Mouse (Mus musculus): ENCODE data around the gene Ccl25. TPM values are rescaled to one million over a fixed set of nuclear protein-coding genes. Genes with fewer than 3 reads are reported as not detected.
A peak's percentile ranks its signal among the peaks of the same experiment; 100 is the strongest.

The Ccl25 gene
- polyA plus RNA-seq, 1 experiment from 2014 or later, result 22.8 TPM

- Histone ChIP-seq H3K27ac (no peak overlapping the region), H3K4me3 (no peak overlapping the region), H3K4me2 (replicated peaks) (no peak overlapping the region), H3K4me1 (peaks cover 20% of the 10 kb centered on the region), H3K9me3 (no peaks in the 10 kb centered on the region), H3K9ac (no peak overlapping the region), H3K36me3 (peaks cover 23% of the 10 kb centered on the region), H3K27me3 (replicated peaks) (no peaks in the 10 kb centered on the region)
- 86% methylated on average over 2 of the region's 2 CpGs for WGBS
- no peak for ATAC-seq (ENCODE audit: low FRiP score, low read depth)
Measured at GRCm38 (mm10) chr8:4318796-4319572, 6.0 kb upstream of the Ccl25 start.

GRCm38 (mm10) chr8:4319573-4319872 lies 5.5 kb upstream of the Ccl25 start:
- Histone ChIP-seq H3K4me3 (no peak overlapping the region), H3K27me3 (replicated peaks) (no peaks in the 10 kb centered on the region), H3K9ac (no peak overlapping the region), H3K4me1 (peaks cover 21% of the 10 kb centered on the region), H3K36me3 (peaks cover 23% of the 10 kb centered on the region), H3K4me2 (replicated peaks) (no peak overlapping the region), H3K9me3 (no peaks in the 10 kb centered on the region), H3K27ac (no peak overlapping the region)
- WGBS, result 96% methylated on average over 11 of the region's 11 CpGs
- ATAC-seq (ENCODE audit: low FRiP score, low read depth), result no peak

GRCm38 (mm10) chr8:4320404-4320803 lies 4.6 kb upstream of the Ccl25 start:
- peaks cover 21% of the 10 kb centered on the region for H3K4me1 ChIP-seq
- WGBS, result 90% methylated on average over 1 of the region's 1 CpGs
- no peak overlapping the region for H3K9ac ChIP-seq
- no peaks in the 10 kb centered on the region for H3K9me3 ChIP-seq
- no peak overlapping the region for H3K27ac ChIP-seq
- H3K4me2 ChIP-seq (replicated peaks), result no peak overlapping the region
- H3K27me3 ChIP-seq (replicated peaks), result no peaks in the 10 kb centered on the region
- no peak overlapping the region for H3K4me3 ChIP-seq
- H3K36me3 ChIP-seq, result peaks cover 23% of the 10 kb centered on the region
- no peak for ATAC-seq (ENCODE audit: low FRiP score, low read depth)

- Histone ChIP-seq H3K9ac (no peak overlapping the region), H3K4me1 (peaks cover 26% of the 10 kb centered on the region)
- ATAC-seq (ENCODE audit: low FRiP score, low read depth), result no peak
Measured at GRCm38 (mm10) chr8:4321031-4321430, 4.0 kb upstream of the Ccl25 start.

GRCm38 (mm10) chr8:4322470-4322869 lies 2.5 kb upstream of the Ccl25 start:
- no peak overlapping the region for H3K9ac ChIP-seq
- no peak overlapping the region for H3K27ac ChIP-seq
- H3K9me3 ChIP-seq, result no peaks in the 10 kb centered on the region
- WGBS, result 30% methylated on average over 2 of the region's 2 CpGs
- H3K36me3 ChIP-seq, result peaks cover 23% of the 10 kb centered on the region
- no peak for ATAC-seq (ENCODE audit: low FRiP score, low read depth)
- H3K4me2 ChIP-seq (replicated peaks), result peak overlapping the region; percentile 91
- no peaks in the 10 kb centered on the region for H3K27me3 ChIP-seq (replicated peaks)
- H3K4me3 ChIP-seq, result no peak overlapping the region
- peaks cover 26% of the 10 kb centered on the region for H3K4me1 ChIP-seq

More at GRCm38 (mm10) chr8:4321031-4321430, 4.0 kb upstream of the Ccl25 start:
- Histone ChIP-seq H3K27ac (no peak overlapping the region), H3K27me3 (replicated peaks) (no peaks in the 10 kb centered on the region), H3K4me2 (replicated peaks) (no peak overlapping the region), H3K36me3 (peaks cover 23% of the 10 kb centered on the region), H3K9me3 (no peaks in the 10 kb centered on the region), H3K4me3 (no peak overlapping the region)
- 93% methylated on average over 2 of the region's 2 CpGs for WGBS

- H3K4me2 ChIP-seq (replicated peaks), result peak overlapping the region; percentile 91
- H3K36me3 ChIP-seq, result peaks cover 38% of the 10 kb centered on the region
- no peaks in the 10 kb centered on the region for H3K9me3 ChIP-seq
- H3K9ac ChIP-seq, result peak overlapping the region; percentile 98
- H3K27me3 ChIP-seq (replicated peaks), result no peaks in the 10 kb centered on the region
- peak overlapping the region; percentile 97 for H3K4me3 ChIP-seq
- H3K4me1 ChIP-seq, result peaks cover 26% of the 10 kb centered on the region
- H3K27ac ChIP-seq, result no peak overlapping the region
- no peak for ATAC-seq (ENCODE audit: low FRiP score, low read depth)
- WGBS, result 5% methylated on average over 6 of the region's 6 CpGs
Measured at GRCm38 (mm10) chr8:4323917-4324316, 1.1 kb upstream of the Ccl25 start.

- under 1% methylated on average over 42 of the region's 42 CpGs for WGBS
- Histone ChIP-seq H3K4me2 (replicated peaks) (peak overlapping the region; percentile 91), H3K4me3 (peak overlapping the region; percentile 97), H3K36me3 (peaks cover 43% of the 10 kb centered on the region), H3K9me3 (no peaks in the 10 kb centered on the region), H3K9ac (peak overlapping the region; percentile 98), H3K27me3 (replicated peaks) (no peaks in the 10 kb centered on the region), H3K27ac (peak overlapping the region; percentile 81), H3K4me1 (peaks cover 26% of the 10 kb centered on the region)
- peak; percentile 73 for ATAC-seq (ENCODE audit: low FRiP score, low read depth)
Measured at GRCm38 (mm10) chr8:4324525-4324924, 485 bp upstream of the Ccl25 start.

GRCm38 (mm10) chr8:4325751-4326036 lies 684 bp downstream of the Ccl25 start:
- WGBS, result 52% methylated on average over 7 of the region's 7 CpGs

GRCm38 (mm10) chr8:4329000-4329399 lies 4.0 kb downstream of the Ccl25 start:
- H3K27ac ChIP-seq, result no peak overlapping the region
- no peak overlapping the region for H3K9ac ChIP-seq
- 93% methylated on average over 5 of the region's 5 CpGs for WGBS
- no peak overlapping the region for H3K4me3 ChIP-seq
- H3K4me1 ChIP-seq, result peaks cover 5% of the 10 kb centered on the region; the same call in 1 of the 2 replicates
- peaks cover 59% of the 10 kb centered on the region for H3K36me3 ChIP-seq
- no peaks in the 10 kb centered on the region for H3K27me3 ChIP-seq (replicated peaks)
- H3K4me2 ChIP-seq (replicated peaks), result no peak overlapping the region
- H3K9me3 ChIP-seq, result no peaks in the 10 kb centered on the region
- no peak for ATAC-seq (ENCODE audit: low FRiP score, low read depth)

More at GRCm38 (mm10) chr8:4325751-4326036, 684 bp downstream of the Ccl25 start:
- no peak for ATAC-seq (ENCODE audit: low FRiP score, low read depth)
- Histone ChIP-seq H3K27ac (0 out of 2 replicates have a peak overlapping the region, but pooled peaks have one; percentile 81), H3K9me3 (no peaks in the 10 kb centered on the region), H3K27me3 (replicated peaks) (no peaks in the 10 kb centered on the region), H3K4me3 (peak overlapping the region; percentile 97), H3K4me1 (peaks cover 20% of the 10 kb centered on the region), H3K9ac (peak overlapping the region; percentile 98), H3K4me2 (replicated peaks) (peak overlapping the region; percentile 91), H3K36me3 (peaks cover 44% of the 10 kb centered on the region)

- no peak for ATAC-seq (ENCODE audit: low FRiP score, low read depth)
- Histone ChIP-seq H3K4me2 (replicated peaks) (no peak overlapping the region), H3K9ac (no peak overlapping the region), H3K4me1 (no peaks in the 10 kb centered on the region), H3K4me3 (no peak overlapping the region), H3K36me3 (peaks cover 85% of the 10 kb centered on the region), H3K9me3 (no peaks in the 10 kb centered on the region), H3K27ac (no peak overlapping the region), H3K27me3 (replicated peaks) (no peaks in the 10 kb centered on the region)
- 97% methylated on average over 1 of the region's 1 CpGs for WGBS
Measured at GRCm38 (mm10) chr8:4333966-4334365, 9.0 kb downstream of the Ccl25 start.

GRCm38 (mm10) chr8:4335678-4336077 lies 10.7 kb downstream of the Ccl25 start:
- H3K4me1 ChIP-seq, result no peaks in the 10 kb centered on the region
- no peak overlapping the region for H3K27ac ChIP-seq
- H3K4me3 ChIP-seq, result no peak overlapping the region
- 88% methylated on average over 2 of the region's 2 CpGs for WGBS
- H3K27me3 ChIP-seq (replicated peaks), result no peaks in the 10 kb centered on the region
- H3K9me3 ChIP-seq, result no peaks in the 10 kb centered on the region
- peaks cover 74% of the 10 kb centered on the region for H3K36me3 ChIP-seq
- no peak overlapping the region for H3K4me2 ChIP-seq (replicated peaks)
- no peak for ATAC-seq (ENCODE audit: low FRiP score, low read depth)
- no peak overlapping the region for H3K9ac ChIP-seq

- no peaks in the 10 kb centered on the region for H3K4me1 ChIP-seq
- H3K9ac ChIP-seq, result no peak overlapping the region
- peaks cover 36% of the 10 kb centered on the region for H3K36me3 ChIP-seq
- whole genome bisulfite sequencing, result 85% methylated on average over 3 of the region's 3 CpGs
- ATAC-seq (ENCODE audit: low FRiP score, low read depth), result no peak
- no peak overlapping the region for H3K4me3 ChIP-seq
- H3K27me3 ChIP-seq (replicated peaks), result no peaks in the 10 kb centered on the region
- no peak overlapping the region for H3K27ac ChIP-seq
- no peak overlapping the region for H3K4me2 ChIP-seq (replicated peaks)
- no peaks in the 10 kb centered on the region for H3K9me3 ChIP-seq
Measured at GRCm38 (mm10) chr8:4340207-4340606, 15.2 kb downstream of the Ccl25 start.

- no peak overlapping the region for H3K9ac ChIP-seq
- 62% methylated on average over 7 of the region's 7 CpGs for WGBS
- H3K36me3 ChIP-seq, result no peaks in the 10 kb centered on the region
- no peak overlapping the region for H3K4me3 ChIP-seq
- ATAC-seq (ENCODE audit: low FRiP score, low read depth), result no peak
- no peaks in the 10 kb centered on the region for H3K4me1 ChIP-seq
- no peak overlapping the region for H3K4me2 ChIP-seq (replicated peaks)
- H3K9me3 ChIP-seq, result no peaks in the 10 kb centered on the region
- no peaks in the 10 kb centered on the region for H3K27me3 ChIP-seq (replicated peaks)
- H3K27ac ChIP-seq, result no peak overlapping the region
Measured at GRCm38 (mm10) chr8:4347661-4348060, 22.7 kb downstream of the Ccl25 start.
